Mouse (Mus musculus): ENCODE results near the gene Slc25a54. TPM values are rescaled to one million over a fixed set of nuclear protein-coding genes. Genes with fewer than 3 reads are reported as not detected.

The Slc25a54 gene
- not detected for total RNA-seq (2021)
- long read RNA-seq, experiment 1 = 0 reads
- long read RNA-seq, experiment 2 = 0 reads

GRCm38 (mm10) chr3:109080169-109080568 is at the start of gene Slc25a54:
TSS of gene Slc25a54 (plus strand) at chr3:109080469.
- TF ChIP-seq CTCF (conservative IDR thresholded peaks at IDR 0.05) = no peak
- DNase-seq (ENCODE audit: low spot score in 2 of 2) = no peak
- Histone ChIP-seq H3K27ac (no peak within 1 kb of the TSS), H3K4me3 (no peak within 1 kb of the TSS)

- Histone ChIP-seq H3K4me3 (no peak overlapping the region), H3K27ac (peak overlapping the region; percentile 32; the same call in 1 of the 2 replicates)
- no peak for DNase-seq (ENCODE audit: low spot score in 2 of 2)
- no peak for TF ChIP-seq CTCF (conservative IDR thresholded peaks at IDR 0.05)
These were observed 49.5 kb upstream of the Slc25a54 start for GRCm38 (mm10) chr3:109030817-109031216.

- TF ChIP-seq CTCF (conservative IDR thresholded peaks at IDR 0.05) = no peak
- DNase-seq (ENCODE audit: low spot score in 2 of 2) = no peak
- Histone ChIP-seq H3K27ac (no peak overlapping the region), H3K4me3 (no peak overlapping the region)
These were observed 48.6 kb upstream of the Slc25a54 start for GRCm38 (mm10) chr3:109031626-109032025.

GRCm38 (mm10) chr3:109032306-109032705 is 48.0 kb upstream of the Slc25a54 start:
- Histone ChIP-seq H3K27ac (no peak overlapping the region), H3K4me3 (no peak overlapping the region)
- TF ChIP-seq CTCF (conservative IDR thresholded peaks at IDR 0.05) = no peak
- DNase-seq (ENCODE audit: low spot score in 2 of 2) = no peak

GRCm38 (mm10) chr3:109034411-109034810 is 45.9 kb upstream of the Slc25a54 start:
- H3K4me3 ChIP-seq = no peak overlapping the region
- no peak for DNase-seq (ENCODE audit: low spot score in 2 of 2)
- no peak for TF ChIP-seq CTCF (conservative IDR thresholded peaks at IDR 0.05)
- no peak overlapping the region for H3K27ac ChIP-seq

- TF ChIP-seq CTCF (conservative IDR thresholded peaks at IDR 0.05) = no peak
- H3K27ac ChIP-seq = no peak overlapping the region
- H3K4me3 ChIP-seq = no peak overlapping the region
- no peak for DNase-seq (ENCODE audit: low spot score in 2 of 2)
These were observed 39.4 kb upstream of the Slc25a54 start for GRCm38 (mm10) chr3:109040908-109041307.

- TF ChIP-seq CTCF (conservative IDR thresholded peaks at IDR 0.05) = no peak
- Histone ChIP-seq H3K4me3 (no peak overlapping the region), H3K27ac (0 out of 2 replicates have a peak overlapping the region, but pooled peaks have one; percentile 23)
- DNase-seq (ENCODE audit: low spot score in 2 of 2) = no peak
These were observed 36.9 kb upstream of the Slc25a54 start for GRCm38 (mm10) chr3:109043395-109043794.

GRCm38 (mm10) chr3:109046428-109046827 is 33.8 kb upstream of the Slc25a54 start:
- no peak for DNase-seq (ENCODE audit: low spot score in 2 of 2)
- Histone ChIP-seq H3K4me3 (no peak overlapping the region), H3K27ac (no peak overlapping the region)
- TF ChIP-seq CTCF (conservative IDR thresholded peaks at IDR 0.05) = no peak

GRCm38 (mm10) chr3:109047707-109048283 is 32.5 kb upstream of the Slc25a54 start:
- Histone ChIP-seq H3K27ac (no peak overlapping the region), H3K4me3 (no peak overlapping the region)
- TF ChIP-seq CTCF (conservative IDR thresholded peaks at IDR 0.05) = peak; percentile 40
- DNase-seq (ENCODE audit: low spot score in 2 of 2) = no peak

GRCm38 (mm10) chr3:109051056-109051945 is 29.0 kb upstream of the Slc25a54 start:
- no peak for DNase-seq (ENCODE audit: low spot score in 2 of 2)
- TF ChIP-seq CTCF (conservative IDR thresholded peaks at IDR 0.05) = no peak
- H3K4me3 ChIP-seq = no peak overlapping the region
- H3K27ac ChIP-seq = no peak overlapping the region

GRCm38 (mm10) chr3:109051946-109052331 is 28.3 kb upstream of the Slc25a54 start:
- no peak overlapping the region for H3K4me3 ChIP-seq
- DNase-seq (ENCODE audit: low spot score in 2 of 2) = no peak
- no peak for TF ChIP-seq CTCF (conservative IDR thresholded peaks at IDR 0.05)
- H3K27ac ChIP-seq = no peak overlapping the region

GRCm38 (mm10) chr3:109059903-109060302 is 20.4 kb upstream of the Slc25a54 start:
- TF ChIP-seq CTCF (conservative IDR thresholded peaks at IDR 0.05) = peak; percentile 27; the same call in 1 of the 2 replicates
- H3K27ac ChIP-seq = no peak overlapping the region
- no peak overlapping the region for H3K4me3 ChIP-seq
- DNase-seq (ENCODE audit: low spot score in 2 of 2) = no peak

GRCm38 (mm10) chr3:109062391-109062790 is 17.9 kb upstream of the Slc25a54 start:
- Histone ChIP-seq H3K4me3 (no peak overlapping the region), H3K27ac (no peak overlapping the region)
- TF ChIP-seq CTCF (conservative IDR thresholded peaks at IDR 0.05) = no peak
- DNase-seq (ENCODE audit: low spot score in 2 of 2) = no peak
